Mouse (Mus musculus): ENCODE measurements around the gene Ugt1a9. TPM values are rescaled to one million over a fixed set of nuclear protein-coding genes. Genes with fewer than 3 reads are reported as not detected.

Ugt1a9 gene
- polyA plus RNA-seq, 1 experiment from 2014 or later: 0.32 TPM

DNA sequence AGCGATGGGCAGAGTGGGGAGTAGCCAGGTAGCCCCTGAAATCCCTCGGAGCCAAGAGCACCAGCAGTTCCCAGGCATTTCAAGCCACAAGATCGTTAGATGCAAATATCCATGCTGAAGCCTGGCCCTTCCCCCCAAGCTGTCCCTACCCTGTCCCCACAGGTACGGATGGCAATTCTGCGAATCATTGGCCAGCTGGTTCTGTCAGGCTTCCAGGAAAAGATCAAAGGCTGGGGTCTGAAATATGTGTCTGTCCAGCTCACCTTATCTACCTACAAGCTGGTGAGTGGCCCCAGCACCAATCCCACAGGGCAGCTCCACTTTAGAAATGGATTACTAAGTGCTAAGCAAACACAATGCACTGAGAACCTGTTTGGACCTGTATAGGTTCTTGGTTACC is 166.7 kb downstream of the Ugt1a9 start:
- ATAC-seq (no peak), DNase-seq (ENCODE audit: low read depth, low spot score) (no peak)
- ChIA-PET CTCF (interaction anchor here (1.1 to 1.4 kb wide), 2 partner anchors 12 to 40 kb away, joined by 5 read pairs; partner anchors contain the start of genes Hjurp and Trpm8), POLR2A (no interaction called here)
- no peaks in the 10 kb centered on the region for H3K27me3 ChIP-seq
- in situ Hi-C loops (cut with MboI; ENCODE audit: low pct_unique_long_range_greater_than_20kb): no loop called here
- TF ChIP-seq CTCF (IDR thresholded peaks at IDR 0.05): no peak

DNA sequence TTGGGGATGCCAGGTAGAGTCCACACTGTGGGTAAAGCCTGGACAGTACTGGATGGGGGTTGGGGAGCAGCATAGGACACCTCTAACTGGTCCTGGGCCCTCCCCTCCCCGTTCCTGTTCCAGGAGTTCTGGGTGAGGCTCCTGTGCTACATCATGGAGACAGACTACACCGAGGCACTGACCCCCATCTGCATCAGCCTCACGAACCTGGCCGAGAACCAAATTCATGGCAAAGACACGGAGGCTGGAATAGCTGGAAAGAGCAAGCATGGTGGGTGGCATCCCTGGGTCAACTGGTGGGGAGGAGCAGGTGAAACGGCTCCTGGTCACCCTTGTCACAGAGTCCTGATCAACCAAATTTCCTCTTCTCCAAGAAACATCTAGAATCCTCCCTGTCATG is 168.2 kb downstream of the Ugt1a9 start:
- no peak for TF ChIP-seq CTCF (IDR thresholded peaks at IDR 0.05)
- ATAC-seq (no peak), DNase-seq (ENCODE audit: low read depth, low spot score) (no peak)
- H3K27me3 ChIP-seq: no peaks in the 10 kb centered on the region
- in situ Hi-C loops (cut with MboI; ENCODE audit: low pct_unique_long_range_greater_than_20kb): no loop called here
- ChIA-PET CTCF (no interaction called here), POLR2A (no interaction called here)

DNA sequence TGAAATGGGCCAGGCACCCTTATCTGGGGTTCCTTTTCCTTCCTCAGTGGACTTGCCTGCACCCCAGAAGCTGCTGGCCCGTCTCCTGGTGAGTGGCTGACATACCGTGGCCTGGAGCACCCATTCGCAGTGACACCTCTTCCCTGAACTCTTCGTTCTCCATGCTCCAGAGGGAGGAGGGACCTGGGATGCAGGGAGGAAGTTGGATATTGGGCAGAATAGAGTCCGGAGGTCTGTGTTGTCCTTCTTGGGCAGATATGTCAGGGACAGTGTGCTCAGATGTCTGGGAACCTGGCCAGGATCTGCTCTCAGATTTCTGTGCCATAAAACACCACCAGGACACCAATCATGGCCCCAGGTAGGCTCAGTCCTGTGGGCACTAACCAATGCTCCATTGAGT is 169.5 kb downstream of the Ugt1a9 start:
- CTCF ChIA-PET: no interaction called here
- POLR2A ChIA-PET: no interaction called here
- in situ Hi-C loops (cut with MboI; ENCODE audit: low pct_unique_long_range_greater_than_20kb): no loop called here
- no peaks in the 10 kb centered on the region for H3K27me3 ChIP-seq
- ATAC-seq: no peak
- DNase-seq (ENCODE audit: low read depth, low spot score): no peak
- TF ChIP-seq CTCF (IDR thresholded peaks at IDR 0.05): no peak

DNA sequence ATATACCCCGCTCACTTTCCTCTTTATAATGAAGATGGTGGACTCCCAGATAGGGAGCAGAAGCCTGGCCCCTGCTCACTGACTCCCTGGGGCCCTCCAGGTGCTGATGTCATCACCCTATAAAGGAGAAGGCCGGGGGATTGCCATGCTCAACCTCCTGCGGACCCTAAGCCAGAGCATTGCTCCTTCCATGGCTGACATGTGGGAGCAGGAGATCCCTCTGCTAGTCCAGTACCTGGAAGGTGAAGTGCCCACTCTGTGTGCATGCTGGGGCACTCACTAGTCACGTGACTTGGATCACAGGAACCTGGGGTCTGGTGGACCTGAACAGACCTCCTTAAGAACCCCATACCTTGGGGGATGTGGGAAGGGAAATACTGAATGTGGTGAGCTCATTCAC is 170.0 kb downstream of the Ugt1a9 start:
- no peaks in the 10 kb centered on the region for H3K27me3 ChIP-seq
- TF ChIP-seq CTCF (IDR thresholded peaks at IDR 0.05): no peak
- DNase-seq (ENCODE audit: low read depth, low spot score): no peak
- in situ Hi-C loops (cut with MboI; ENCODE audit: low pct_unique_long_range_greater_than_20kb): no loop called here
- POLR2A ChIA-PET: no interaction called here
- ATAC-seq: no peak
- CTCF ChIA-PET: no interaction called here

DNA sequence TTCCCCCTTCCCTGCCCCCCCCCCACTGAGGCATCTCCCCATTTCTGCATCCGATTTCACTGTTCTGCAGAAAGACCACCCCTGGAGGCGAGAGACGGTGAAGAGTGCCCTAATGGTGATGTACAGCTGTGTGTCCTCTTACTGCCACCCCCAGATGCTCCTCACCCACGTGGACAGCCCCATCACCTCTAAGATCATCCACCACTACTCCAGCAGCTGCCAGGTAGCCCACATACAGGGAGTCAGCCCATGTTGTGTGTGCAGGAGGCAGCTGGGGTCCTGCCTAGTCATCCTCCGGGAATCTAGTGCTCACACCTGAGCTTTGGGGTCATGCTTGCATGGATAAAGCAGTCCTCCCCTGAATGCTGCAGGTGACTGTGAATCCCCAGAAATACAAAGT is 173.3 kb downstream of the Ugt1a9 start:
- no peak for TF ChIP-seq CTCF (IDR thresholded peaks at IDR 0.05)
- no peak for DNase-seq (ENCODE audit: low read depth, low spot score)
- ChIA-PET POLR2A (no interaction called here), CTCF (interaction anchor here (1.6 to 1.8 kb wide), 2 partner anchors 8 to 13 kb away, joined by 4 to 6 read pairs; no protein-coding TSS in a partner anchor)
- ATAC-seq: no peak
- in situ Hi-C loops (cut with MboI; ENCODE audit: low pct_unique_long_range_greater_than_20kb): no loop called here
- H3K27me3 ChIP-seq: no peaks in the 10 kb centered on the region

DNA sequence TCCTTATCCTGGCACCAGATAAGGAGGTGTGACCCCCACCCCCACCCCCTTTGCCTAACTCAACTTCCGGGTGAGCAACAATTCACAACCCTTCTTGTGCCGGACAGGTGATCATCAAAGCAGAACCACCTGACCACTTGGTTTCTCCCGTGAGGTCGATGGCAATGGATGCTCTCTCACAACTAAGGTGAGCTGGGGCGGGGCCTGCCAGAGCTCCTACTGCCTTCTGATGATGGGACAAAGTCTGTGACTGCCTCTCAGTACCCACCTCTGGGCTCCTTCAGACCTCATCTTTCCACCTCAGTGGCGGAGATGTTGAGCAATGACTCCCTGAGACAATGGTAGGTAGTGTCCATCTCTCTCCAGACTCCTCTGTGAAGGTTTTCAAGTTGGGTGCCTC is 175.3 kb downstream of the Ugt1a9 start:
- CTCF ChIA-PET: no interaction called here
- in situ Hi-C loops (cut with MboI; ENCODE audit: low pct_unique_long_range_greater_than_20kb): no loop called here
- ATAC-seq (no peak), DNase-seq (ENCODE audit: low read depth, low spot score) (no peak)
- POLR2A ChIA-PET: interaction anchor here (1.2 kb wide), 1 partner anchor 16 kb away, joined by 3 read pairs; no protein-coding TSS in a partner anchor
- H3K27me3 ChIP-seq: no peaks in the 10 kb centered on the region
- no peak for TF ChIP-seq CTCF (IDR thresholded peaks at IDR 0.05)

DNA sequence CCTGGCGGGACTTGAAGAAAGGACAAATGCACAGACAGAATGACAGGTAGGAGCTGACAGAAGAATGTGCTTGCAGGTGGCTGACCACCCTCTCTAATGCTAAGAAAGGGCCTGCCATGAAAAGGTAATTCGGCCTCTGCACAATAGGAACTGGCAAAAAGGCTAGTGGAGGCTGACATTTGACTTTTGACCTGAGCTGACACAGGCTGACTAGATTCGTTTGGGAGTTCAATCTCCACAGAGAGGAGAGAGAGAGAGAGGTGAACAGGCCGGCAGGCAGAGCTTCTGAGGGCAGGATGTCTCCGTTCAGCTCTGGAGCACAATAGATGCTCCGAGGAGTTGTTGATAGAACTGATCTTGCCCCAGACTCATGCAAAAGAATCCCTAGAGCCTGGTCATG is 175.8 kb downstream of the Ugt1a9 start:
- no peak for TF ChIP-seq CTCF (IDR thresholded peaks at IDR 0.05)
- in situ Hi-C loops (cut with MboI; ENCODE audit: low pct_unique_long_range_greater_than_20kb): no loop called here
- CTCF ChIA-PET: no interaction called here
- no peak for DNase-seq (ENCODE audit: low read depth, low spot score)
- POLR2A ChIA-PET: interaction anchor here (1.2 kb wide), 1 partner anchor 15 kb away, joined by 3 read pairs; no protein-coding TSS in a partner anchor
- H3K27me3 ChIP-seq: no peaks in the 10 kb centered on the region
- no peak for ATAC-seq

DNA sequence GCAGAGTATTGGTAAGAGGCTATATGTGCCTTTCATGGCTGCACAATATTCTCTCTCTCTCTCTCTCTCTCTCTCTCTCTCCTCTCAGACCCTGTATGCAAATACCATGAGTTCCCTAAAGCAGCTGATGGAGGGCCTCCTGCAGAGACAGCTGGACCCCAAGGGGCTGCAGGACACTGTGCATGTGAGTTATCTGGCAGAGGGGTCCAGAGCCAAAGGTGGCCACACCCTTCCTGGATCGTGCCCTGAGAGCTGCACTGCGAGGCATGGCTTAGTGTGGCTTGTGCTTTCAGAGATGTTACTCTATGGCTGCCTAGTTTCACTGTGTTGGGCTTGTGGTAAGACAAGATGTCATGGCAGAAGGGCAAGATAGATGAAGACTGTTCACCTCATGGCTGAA is 177.1 kb downstream of the Ugt1a9 start:
- ChIA-PET POLR2A (no interaction called here), CTCF (interaction anchor here (0.7 to 1.8 kb wide), 5 partner anchors 8 to 86 kb away, joined by 3 to 6 read pairs (median 4); no protein-coding TSS in a partner anchor)
- DNase-seq (ENCODE audit: low read depth, low spot score): no peak
- in situ Hi-C loops (cut with MboI; ENCODE audit: low pct_unique_long_range_greater_than_20kb): no loop called here
- no peaks in the 10 kb centered on the region for H3K27me3 ChIP-seq
- no peak for TF ChIP-seq CTCF (IDR thresholded peaks at IDR 0.05)
- no peak for ATAC-seq

DNA sequence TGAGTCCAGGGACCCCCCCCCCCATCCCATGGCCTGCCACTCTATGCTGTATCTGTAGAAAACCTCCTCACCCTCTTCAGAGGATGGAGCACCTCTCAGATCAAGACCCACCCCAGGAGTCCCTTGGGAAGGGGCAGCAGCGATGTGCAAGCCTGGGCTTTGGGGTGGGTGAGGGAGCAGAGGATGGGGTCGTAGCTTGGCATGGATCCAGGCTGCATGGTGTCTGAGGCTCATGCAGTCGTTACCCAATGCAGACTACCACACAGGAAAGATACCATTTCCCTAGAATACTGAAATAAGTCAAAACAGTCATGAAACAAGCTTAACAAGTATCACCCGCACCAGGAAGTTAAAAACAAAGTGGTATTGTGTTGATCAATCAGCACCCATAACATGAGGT is 178.1 kb downstream of the Ugt1a9 start:
- CTCF ChIA-PET: interaction anchor here (1.1 to 1.9 kb wide), 7 partner anchors 7 to 87 kb away, joined by 3 to 6 read pairs (median 4); partner anchors contain the start of genes Hjurp, Trpm8 and Ugt1a1

DNA sequence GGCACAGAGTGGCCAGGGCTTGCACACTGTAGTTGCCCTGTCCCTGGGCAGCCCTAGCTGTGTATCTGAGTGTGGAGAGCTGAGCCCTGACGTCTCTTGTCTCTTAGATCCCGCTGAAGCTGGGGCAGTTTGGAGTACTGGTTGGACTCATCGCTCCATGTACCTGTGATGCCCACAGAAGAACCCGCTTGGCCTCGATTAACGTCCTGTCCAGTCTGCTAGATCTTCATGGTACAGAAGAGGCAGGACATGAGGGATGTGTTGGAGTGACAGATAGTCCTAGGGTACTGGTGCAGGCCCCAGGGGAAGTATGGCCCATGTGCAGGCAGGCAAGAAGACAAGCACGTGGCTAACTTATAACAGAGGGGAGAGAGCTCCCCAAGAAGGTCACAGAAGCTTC is 179.0 kb downstream of the Ugt1a9 start:
- ChIA-PET CTCF (interaction anchor here (1.2 to 1.9 kb wide), 4 partner anchors 13 to 38 kb away, joined by 3 to 6 read pairs (median 4); partner anchors contain the start of genes Hjurp, Trpm8 and Ugt1a1), POLR2A (interaction anchor here (1.1 to 1.3 kb wide), 2 partner anchors 14 to 42 kb away, joined by 3 to 4 read pairs; no protein-coding TSS in a partner anchor)
- DNase-seq (ENCODE audit: low read depth, low spot score): no peak
- no peak for ATAC-seq
- no peak for TF ChIP-seq CTCF (IDR thresholded peaks at IDR 0.05)
- no peaks in the 10 kb centered on the region for H3K27me3 ChIP-seq
- in situ Hi-C loops (cut with MboI; ENCODE audit: low pct_unique_long_range_greater_than_20kb): no loop called here

More for the DNA sequence above, 178.1 kb downstream of the Ugt1a9 start:
- POLR2A ChIA-PET: no interaction called here
- H3K27me3 ChIP-seq: no peaks in the 10 kb centered on the region
- no peak for TF ChIP-seq CTCF (IDR thresholded peaks at IDR 0.05)
- in situ Hi-C loops (cut with MboI; ENCODE audit: low pct_unique_long_range_greater_than_20kb): no loop called here
- DNase-seq (ENCODE audit: low read depth, low spot score) (no peak), ATAC-seq (no peak)

DNA sequence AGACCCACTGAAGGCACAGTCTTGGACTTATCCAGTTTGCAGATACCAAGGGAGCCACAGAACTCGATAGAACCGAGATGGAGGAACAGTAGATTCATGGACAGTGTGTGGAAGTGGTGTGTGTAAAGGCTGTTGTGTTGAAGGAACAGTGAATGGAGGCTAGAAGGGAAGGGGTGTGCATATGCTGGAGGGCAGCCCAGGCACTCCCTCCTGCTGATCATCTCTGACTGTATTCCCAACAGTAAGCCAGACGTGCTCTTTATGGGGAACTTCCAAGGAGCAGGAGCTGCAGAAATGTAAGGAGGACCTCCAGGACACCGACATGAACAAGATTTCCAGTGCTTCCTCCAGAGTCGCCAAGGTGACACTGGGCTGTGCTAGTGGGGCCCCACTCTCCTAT is 179.4 kb downstream of the Ugt1a9 start:
- POLR2A ChIA-PET: interaction anchor here (1.1 to 1.3 kb wide), 2 partner anchors 14 to 43 kb away, joined by 3 to 4 read pairs; no protein-coding TSS in a partner anchor
- in situ Hi-C loops (cut with MboI; ENCODE audit: low pct_unique_long_range_greater_than_20kb): no loop called here
- TF ChIP-seq CTCF (IDR thresholded peaks at IDR 0.05): no peak

DNA sequence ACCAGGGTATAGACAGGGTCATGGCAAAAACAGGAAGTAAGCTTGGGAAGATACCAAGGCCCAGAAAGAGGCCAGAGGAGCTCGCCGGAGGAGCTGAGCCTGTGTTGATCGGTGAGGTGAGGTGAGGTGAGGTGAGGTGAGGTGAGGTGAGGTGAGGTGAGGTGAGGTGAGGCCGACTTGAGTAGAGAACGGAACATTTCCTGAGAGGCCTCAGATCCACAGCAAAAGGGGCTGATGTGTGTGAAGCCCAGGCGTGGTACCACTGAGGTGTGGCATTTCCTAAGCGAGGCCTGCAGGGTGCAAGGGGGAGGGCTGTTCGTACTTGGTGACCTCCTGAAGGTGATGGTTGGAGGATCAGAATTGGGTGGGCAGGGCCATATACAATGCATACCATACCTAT is 182.5 kb downstream of the Ugt1a9 start:
- no peak for ATAC-seq
- no peaks in the 10 kb centered on the region for H3K27me3 ChIP-seq
- no peak for DNase-seq (ENCODE audit: low read depth, low spot score)
- CTCF ChIA-PET: interaction anchor here (0.8 to 1.8 kb wide), 5 partner anchors 8 to 37 kb away, joined by 3 to 6 read pairs (median 4); partner anchors contain the start of genes Hjurp and Trpm8
- POLR2A ChIA-PET: no interaction called here
- in situ Hi-C loops (cut with MboI; ENCODE audit: low pct_unique_long_range_greater_than_20kb): no loop called here
- TF ChIP-seq CTCF (IDR thresholded peaks at IDR 0.05): no peak

More for the DNA sequence above, 179.4 kb downstream of the Ugt1a9 start:
- ATAC-seq (no peak), DNase-seq (ENCODE audit: low read depth, low spot score) (no peak)
- CTCF ChIA-PET: interaction anchor here (1.9 kb wide), 1 partner anchor 13 kb away, joined by 5 read pairs; no protein-coding TSS in a partner anchor
- no peaks in the 10 kb centered on the region for H3K27me3 ChIP-seq

Data from Patski (cell line).